Mouse (Mus musculus) lung, adult 2 months (tissue): ENCODE data around the gene Ankrd28.

Experiments used
- CTCF ChIP-seq: fragments of 200-500 bp; IDR thresholded peaks from 2 replicates; pipeline ENCODE4 v1.5.1; 2011; ENCODE audit warnings: mild to moderate bottlenecking, low read length, control low read depth; ENCODE audit not compliant: insufficient read depth
- POLR2A ChIP-seq: fragments of 200-500 bp; IDR thresholded peaks from 2 replicates; pipeline ENCODE4 v1.6.1; 2011; ENCODE audit warnings: low read depth, mild to moderate bottlenecking, control low read depth, low read length, borderline replicate concordance; ENCODE audit errors: extremely low read depth

GRCm38 (mm10) chr14:31660312-31661093 is 169.9 kb downstream of the Ankrd28 start:
- TF ChIP-seq CTCF, result no peak
- TF ChIP-seq POLR2A, result no peak
